Mouse (Mus musculus) megakaryocyte, embryonic 14.5 days (primary cell): ENCODE measurements at regions not wholly inside any gene's neighbourhood (a gene's known extent, or its start where the extent isn't known, plus 50 kb on each side); places are given as distances from the start of the nearest gene placed in this dataset.

ENCODE experiments used
- FLI1 ChIP-seq: IDR thresholded peaks from 2 replicates; pipeline ENCODE4 v1.6.1; 2012; ENCODE audit warnings: low read length, inconsistent platforms, mixed read lengths
- GATA1 ChIP-seq: IDR thresholded peaks from 3 replicates; pipeline ENCODE4 v1.6.1; 2012; ENCODE audit warnings: mixed read lengths, low read length, inconsistent platforms, borderline replicate concordance

GRCm38 (mm10) chr11:45275170-45275569, 576.7 kb upstream of the Clint1 start:
- TF ChIP-seq FLI1, result no peak
- no peak for TF ChIP-seq GATA1
